Mouse (Mus musculus) forebrain, embryonic 16.5 days (tissue): ENCODE data around the gene Lrrc17. TPM values are rescaled to one million over a fixed set of nuclear protein-coding genes. Genes with fewer than 3 reads are reported as not detected.
"Not testable (repeated sequence)": the region's sequence is repeated elsewhere in the genome, so short reads cannot be mapped to it uniquely, and the experiment has no call there.

ENCODE experiments used
- ATAC-seq: fragments of 200-750 bp; cut with Nextera tagmentation; 2 replicates; pipeline ENCODE4 v1.8.0; 2017; ENCODE audit warnings: mild to moderate bottlenecking, moderate library complexity
- H3K27ac ChIP-seq: fragments of 300-500 bp; sonication (generic); 2 replicates; pipeline ENCODE4 v1.5.1; 2014; ENCODE audit warnings: low read length, control low read depth
- H3K27me3 ChIP-seq: fragments of 300-500 bp; sonication (generic); replicated peaks from 2 replicates; pipeline ENCODE4 v1.6.1; 2014; ENCODE audit warnings: low read length; ENCODE audit not compliant: control insufficient read depth, insufficient read depth
- H3K36me3 ChIP-seq: fragments of 300-500 bp; sonication (generic); 2 replicates; pipeline ENCODE4 v1.6.1; 2014; ENCODE audit not compliant: control insufficient read depth, insufficient read depth
- H3K4me1 ChIP-seq: fragments of 300-500 bp; sonication (generic); replicated peaks from 2 replicates; pipeline ENCODE4 v1.6.1; 2014; ENCODE audit warnings: low read length; ENCODE audit not compliant: control insufficient read depth, insufficient read depth
- H3K4me2 ChIP-seq: fragments of 300-500 bp; sonication (generic); 2 replicates; pipeline ENCODE4 v1.6.1; 2014; ENCODE audit warnings: mild to moderate bottlenecking, low read length, control low read depth
- H3K4me3 ChIP-seq: fragments of 300-500 bp; sonication (generic); replicated peaks from 2 replicates; pipeline ENCODE4 v1.5.1; 2014; ENCODE audit warnings: mild to moderate bottlenecking, low read length, control low read depth
- H3K9ac ChIP-seq: fragments of 300-500 bp; sonication (generic); replicated peaks from 2 replicates; pipeline ENCODE4 v1.6.1; 2014; ENCODE audit warnings: low read depth, low read length, control low read depth
- H3K9me3 ChIP-seq: fragments of 300-500 bp; sonication (generic); 2 replicates; pipeline ENCODE4 v1.6.1; 2016; ENCODE audit warnings: low read length; ENCODE audit not compliant: control insufficient read depth
- WGBS: fragments of 180-500 bp; shearing (Covaris S2); extraction: QIAGEN DNeasy Blood & Tissue Kit; methylation state at CpG from one replicate; pipeline ENCODE4 v1.1.7; 2014; 5-methylcytosine and 5-hydroxymethylcytosine counted together
- polyA plus RNA-seq: library from polyadenylated mRNA; unstranded; fragments of >200 nt; fragmentation: Nextera tagmentation; extraction: Ambion mirVana; gene quantifications from 2 replicates; pipeline ENCODE4 v1.2.1, GENCODE M21; 2015

Lrrc17 gene
- polyA plus RNA-seq, 1 experiment from 2014 or later, result 3.3 TPM

GRCm38 (mm10) chr5:21608311-21609304 lies 65.2 kb downstream of the Lrrc17 start:
- Histone ChIP-seq H3K27me3 (no peaks in the 10 kb centered on the region), H3K4me3 (no peak overlapping the region), H3K27ac (peak overlapping the region; percentile 89), H3K36me3 (no peaks in the 10 kb centered on the region), H3K9ac (no peak overlapping the region), H3K4me2 (no peak overlapping the region), H3K9me3 (no peaks in the 10 kb centered on the region), H3K4me1 (peaks cover 6% of the 10 kb centered on the region)
- peak; percentile 91 for ATAC-seq
- 59% methylated on average over 12 of the region's 12 CpGs for WGBS

DNA sequence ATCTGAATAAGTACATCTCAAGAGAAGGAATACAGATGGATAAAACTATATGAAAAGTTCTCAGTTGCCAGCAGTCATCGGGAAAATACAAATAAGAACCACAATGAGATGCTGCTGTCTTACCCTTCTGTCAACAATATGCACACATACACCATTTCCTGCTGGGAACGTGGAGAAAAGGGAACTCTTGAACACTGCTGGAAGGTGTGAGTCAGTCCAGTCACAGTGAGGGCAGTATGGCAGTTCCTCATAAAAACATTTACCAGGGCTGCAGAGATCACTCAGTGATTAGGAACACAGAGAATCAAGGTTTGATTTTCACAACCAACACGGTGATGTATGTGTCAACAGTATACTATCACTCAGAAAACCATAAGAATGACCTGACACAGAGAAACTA lies 67.6 kb downstream of the Lrrc17 start:
- ATAC-seq, result no peak
- Histone ChIP-seq H3K9ac (no peak overlapping the region), H3K9me3 (no peaks in the 10 kb centered on the region), H3K4me3 (no peak overlapping the region), H3K27me3 (no peaks in the 10 kb centered on the region), H3K4me1 (peaks cover 6% of the 10 kb centered on the region), H3K4me2 (no peak overlapping the region), H3K27ac (no peak overlapping the region), H3K36me3 (no peaks in the 10 kb centered on the region)
- WGBS, result 79% methylated on average over 3 of the region's 3 CpGs

- H3K36me3 ChIP-seq, H3K4me2 ChIP-seq, H3K9ac ChIP-seq, H3K9me3 ChIP-seq, H3K4me1 ChIP-seq, H3K27ac ChIP-seq, ATAC-seq, H3K4me3 ChIP-seq, H3K27me3 ChIP-seq: not testable (repeated sequence)
- WGBS, result 97% methylated on average over 11 of the region's 11 CpGs
Measured at GRCm38 (mm10) chr5:21614299-21614698, 70.9 kb downstream of the Lrrc17 start.

DNA sequence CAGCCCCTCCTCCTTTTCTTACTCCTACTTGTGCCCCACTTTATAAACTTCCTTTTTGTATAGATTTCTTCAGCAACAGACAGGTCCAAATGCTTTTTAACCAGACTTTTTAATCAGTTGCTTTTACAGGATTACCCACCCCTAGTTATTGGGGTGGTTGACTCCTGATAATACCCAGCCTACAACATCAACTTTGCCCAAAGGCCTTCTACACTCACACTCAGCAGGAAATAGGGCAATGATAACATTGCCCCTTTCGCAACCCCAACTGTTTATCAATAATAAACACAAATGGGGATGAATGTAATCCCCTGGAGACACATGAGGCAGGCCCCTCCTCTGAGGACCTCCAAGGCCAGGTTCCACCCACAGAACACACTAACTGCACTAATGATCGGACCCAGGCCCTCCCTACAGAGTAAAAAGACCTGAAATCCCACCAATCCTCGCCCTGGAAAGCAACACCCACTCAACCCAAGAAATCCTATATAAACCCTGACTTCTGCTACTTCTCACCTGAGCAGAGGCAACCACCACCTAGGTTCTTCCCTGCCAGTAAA lies 73.2 kb downstream of the Lrrc17 start:
- no peaks in the 10 kb centered on the region for H3K9me3 ChIP-seq
- no peak overlapping the region for H3K4me2 ChIP-seq
- WGBS, result 70% methylated on average over 3 of the region's 3 CpGs
- H3K27me3 ChIP-seq, result no peaks in the 10 kb centered on the region
- H3K9ac ChIP-seq, result no peak overlapping the region
- no peaks in the 10 kb centered on the region for H3K4me1 ChIP-seq
- ATAC-seq, result no peak
- H3K4me3 ChIP-seq, result no peak overlapping the region
- no peaks in the 10 kb centered on the region for H3K36me3 ChIP-seq
- H3K27ac ChIP-seq, result no peak overlapping the region

Other genes with a start within 250 kb of the Lrrc17 start
- gene Fgl2, start 170.9 kb upstream of the Lrrc17 start, polyA plus RNA-seq, result 1.7 and 1.9 TPM in 2 replicates
- 0.23 and 0.36 TPM in 2 replicates for gene Ccdc146, start 118.9 kb upstream of the Lrrc17 start, polyA plus RNA-seq
- 9.0 and 12.5 TPM in 2 replicates for gene Fam185a, start 118.6 kb upstream of the Lrrc17 start, polyA plus RNA-seq
- 0.17 and 0.18 TPM in 2 replicates for gene Fbxl13, start 102.1 kb downstream of the Lrrc17 start, polyA plus RNA-seq
- 87.6 and 92.1 TPM in 2 replicates for gene Armc10, start 102.3 kb downstream of the Lrrc17 start, polyA plus RNA-seq
- gene Napepld, start 157.8 kb downstream of the Lrrc17 start, polyA plus RNA-seq, result 3.5 and 3.6 TPM in 2 replicates
- 86.4 and 91.5 TPM in 2 replicates for gene Pmpcb, start 193.6 kb downstream of the Lrrc17 start, polyA plus RNA-seq
- gene Dnajc2, start 241.7 kb downstream of the Lrrc17 start, polyA plus RNA-seq, result 67.3 and 68.1 TPM in 2 replicates
- gene Psmc2, start 241.7 kb downstream of the Lrrc17 start, polyA plus RNA-seq, result 178 and 182 TPM in 2 replicates